Mouse (Mus musculus) spleen, postnatal 4 days (tissue): ENCODE data around the gene Slfnl1.

ENCODE experiments used
- DNase-seq, 2 experiments: peaks; one replicate each; pipeline ENCODE4 v3.0.0; 2022; ENCODE audit warnings: low spot score in 2 of 2

Gene Slfnl1

GRCm38 (mm10) chr4:120531986-120532385 is at the start of gene Slfnl1:
Gene Slfnl1 (plus strand): TSS chr4:120532231.
- DNase-seq, result no peak

- no peak for DNase-seq
Measured at GRCm38 (mm10) chr4:120487707-120488106, 44.3 kb upstream of the Slfnl1 start.

GRCm38 (mm10) chr4:120506955-120507354 is 25.1 kb upstream of the Slfnl1 start:
- DNase-seq, result no peak

DNA sequence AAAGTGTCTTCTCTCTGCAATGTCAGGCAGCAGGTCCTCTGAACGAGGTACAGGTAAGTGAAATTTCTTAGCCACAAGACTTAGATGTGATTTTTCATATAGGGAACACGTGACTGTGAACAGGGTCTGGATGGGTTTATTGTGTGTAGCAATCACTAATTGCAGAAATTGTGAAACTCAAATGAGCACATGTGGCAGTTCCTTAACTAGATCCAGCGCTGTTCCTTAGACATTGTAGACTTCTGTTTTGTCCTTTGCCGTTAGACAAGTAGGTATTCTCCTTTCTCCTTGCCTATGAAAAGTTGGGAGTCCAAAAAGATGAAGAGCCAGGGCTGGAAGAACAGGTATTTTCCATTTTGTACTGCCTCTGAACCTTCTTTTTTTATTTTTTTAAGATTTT is 20.8 kb upstream of the Slfnl1 start:
- DNase-seq, result no peak

DNA sequence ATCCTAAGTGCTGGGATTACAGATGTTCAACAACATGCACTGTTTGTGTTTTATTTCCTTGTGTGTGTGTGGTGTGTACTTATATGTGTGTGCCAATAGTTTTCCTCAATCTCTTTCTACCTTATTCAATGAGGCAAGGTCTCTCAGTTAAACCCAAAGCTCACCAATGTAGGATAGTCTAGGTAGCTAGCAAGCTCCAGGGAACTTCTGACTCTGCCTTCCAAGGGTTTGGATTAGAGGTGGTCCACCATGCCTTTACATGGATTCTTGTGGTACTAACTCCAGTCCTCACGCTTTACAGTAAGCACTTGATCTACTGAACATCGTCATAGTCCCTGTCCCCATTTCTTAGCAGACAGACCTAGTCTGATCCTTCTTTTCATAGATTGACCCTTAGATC is 17.7 kb upstream of the Slfnl1 start:
- no peak for DNase-seq

- DNase-seq, result no peak
Measured at GRCm38 (mm10) chr4:120516491-120516890, 15.5 kb upstream of the Slfnl1 start.

DNA sequence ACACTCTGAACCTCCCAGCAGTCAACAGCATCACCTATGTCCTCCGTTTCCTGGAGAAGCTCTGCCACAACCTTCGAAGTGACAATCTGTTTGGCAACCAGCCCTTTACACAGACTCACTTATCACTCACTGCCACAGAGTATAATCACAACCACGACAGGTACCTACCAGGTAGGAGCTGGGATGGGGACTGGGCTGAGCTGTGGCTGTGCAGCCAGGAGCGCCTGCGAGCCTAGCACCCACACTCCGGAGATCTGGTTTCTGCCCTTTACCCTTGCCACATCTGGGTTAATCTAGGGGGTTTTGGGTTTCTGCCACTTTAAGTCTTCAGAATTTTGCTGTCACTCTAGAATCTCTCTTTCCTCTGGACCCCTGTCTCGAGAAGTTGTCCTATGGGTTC is 15.1 kb upstream of the Slfnl1 start:
- no peak for DNase-seq

DNA sequence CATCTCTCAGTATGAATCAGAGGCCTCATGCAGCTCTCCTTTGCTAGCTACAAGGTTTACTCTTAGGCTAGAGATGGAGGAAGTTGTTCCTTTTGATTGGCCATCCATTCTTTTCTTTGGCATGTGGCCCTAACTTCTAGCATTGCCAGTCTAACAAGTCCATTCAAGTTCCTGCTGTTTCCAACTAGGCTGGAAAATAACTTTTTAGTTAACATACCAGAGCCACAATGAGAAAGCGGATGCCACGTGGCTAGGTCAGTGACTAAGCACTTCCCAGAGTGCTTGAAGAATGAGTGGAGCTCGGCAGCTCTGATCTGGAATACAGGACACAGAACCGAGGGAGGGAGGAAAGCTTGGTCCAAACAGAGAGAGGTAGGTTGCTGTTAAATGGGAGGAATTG is 14.7 kb upstream of the Slfnl1 start:
- DNase-seq, result no peak

GRCm38 (mm10) chr4:120521761-120522160 is 10.3 kb upstream of the Slfnl1 start:
- no peak for DNase-seq

DNA sequence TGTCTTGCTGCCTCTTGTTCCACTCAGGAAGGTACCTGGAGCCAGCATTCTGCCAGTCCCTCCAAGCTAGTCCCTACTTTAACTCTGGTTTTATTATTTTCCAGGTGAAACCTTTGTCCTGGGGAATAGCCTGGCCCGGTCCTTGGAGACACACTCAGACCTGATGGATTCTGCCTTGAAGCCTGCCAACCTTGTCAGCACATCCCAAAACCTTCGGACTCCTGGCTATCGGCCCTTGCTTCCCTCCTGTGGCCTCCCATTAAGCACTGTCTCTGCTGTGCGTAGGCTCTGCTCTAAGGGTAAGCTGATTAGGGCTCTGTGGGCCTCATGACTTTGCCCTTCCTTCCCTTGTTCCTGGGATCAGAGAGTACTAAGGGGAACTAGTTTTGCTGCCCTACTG is 9.7 kb upstream of the Slfnl1 start:
- no peak for DNase-seq

DNA sequence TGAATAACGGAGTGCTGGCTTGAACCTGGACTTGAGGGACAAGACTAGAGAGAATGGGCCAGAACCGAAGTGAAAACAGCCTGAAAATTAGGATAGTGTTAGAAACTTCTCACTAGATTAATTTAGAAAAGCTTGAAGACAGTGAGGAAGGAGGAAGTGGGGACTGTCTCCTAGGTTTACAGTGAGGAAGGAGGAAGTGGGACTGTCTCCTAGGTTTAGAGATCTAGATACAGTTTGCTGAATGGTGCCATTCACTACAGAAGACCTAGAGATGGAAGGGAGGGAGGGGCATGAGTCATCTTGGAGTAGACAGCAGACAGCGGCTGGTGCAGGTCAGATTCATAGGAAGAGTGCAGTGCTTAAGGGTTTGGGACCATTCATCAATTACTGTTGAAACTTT is 8.9 kb upstream of the Slfnl1 start:
- DNase-seq, result no peak

DNA sequence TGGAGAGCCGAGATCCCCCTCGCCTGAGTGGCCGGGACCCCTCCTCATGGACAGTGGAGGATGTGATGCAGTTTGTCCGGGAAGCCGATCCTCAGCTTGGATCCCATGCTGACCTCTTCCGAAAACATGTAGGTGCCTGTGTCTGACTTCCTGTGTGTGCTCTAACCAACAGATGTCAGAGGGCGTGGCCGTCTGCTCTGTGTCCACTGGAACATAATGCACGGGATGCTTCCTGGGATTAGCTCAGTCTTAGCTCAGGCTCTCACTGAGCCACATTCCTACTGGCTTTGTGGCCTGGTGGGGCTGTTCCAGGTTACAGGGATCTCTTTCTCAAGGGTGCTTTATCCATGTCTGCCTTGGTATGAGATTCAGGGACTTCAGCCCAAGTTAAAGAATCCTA is 3.9 kb upstream of the Slfnl1 start:
- DNase-seq, result no peak

- DNase-seq, result no peak
Measured at GRCm38 (mm10) chr4:120538664-120539063, 6.6 kb downstream of the Slfnl1 start.

- DNase-seq, result no peak
Measured at GRCm38 (mm10) chr4:120544896-120545295, 12.9 kb downstream of the Slfnl1 start.

- no peak for DNase-seq
Measured at GRCm38 (mm10) chr4:120556592-120556991, 24.6 kb downstream of the Slfnl1 start.

GRCm38 (mm10) chr4:120565726-120566125 is 33.7 kb downstream of the Slfnl1 start:
- DNase-seq, result no peak

DNA sequence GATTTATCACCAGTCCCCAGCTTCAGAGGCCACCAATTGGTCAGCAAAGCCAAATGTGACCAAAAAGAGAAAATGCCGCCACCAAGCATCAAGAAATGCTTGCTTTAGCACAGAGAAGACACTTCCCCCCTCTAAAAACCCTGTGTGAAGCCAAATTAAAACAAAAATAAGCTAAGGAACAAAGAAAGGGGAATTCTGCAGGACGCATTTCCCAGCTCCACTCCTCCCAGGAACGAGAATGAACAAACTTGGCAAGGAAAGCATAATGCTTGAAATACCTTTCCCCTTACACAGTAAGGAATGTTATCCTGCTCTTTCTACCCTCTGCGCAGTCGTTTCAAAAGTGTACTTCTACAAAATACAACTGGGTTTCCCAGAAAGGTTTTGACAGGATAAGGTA is 36.0 kb downstream of the Slfnl1 start:
- no peak for DNase-seq

GRCm38 (mm10) chr4:120569025-120569424 is 37.0 kb downstream of the Slfnl1 start:
- no peak for DNase-seq

- DNase-seq, result peak; percentile 93 to 98
Measured at GRCm38 (mm10) chr4:120569486-120570437, 37.7 kb downstream of the Slfnl1 start, which contains the start of gene Ctps. Gene Ctps (minus strand): TSS chr4:120570276.

DNA sequence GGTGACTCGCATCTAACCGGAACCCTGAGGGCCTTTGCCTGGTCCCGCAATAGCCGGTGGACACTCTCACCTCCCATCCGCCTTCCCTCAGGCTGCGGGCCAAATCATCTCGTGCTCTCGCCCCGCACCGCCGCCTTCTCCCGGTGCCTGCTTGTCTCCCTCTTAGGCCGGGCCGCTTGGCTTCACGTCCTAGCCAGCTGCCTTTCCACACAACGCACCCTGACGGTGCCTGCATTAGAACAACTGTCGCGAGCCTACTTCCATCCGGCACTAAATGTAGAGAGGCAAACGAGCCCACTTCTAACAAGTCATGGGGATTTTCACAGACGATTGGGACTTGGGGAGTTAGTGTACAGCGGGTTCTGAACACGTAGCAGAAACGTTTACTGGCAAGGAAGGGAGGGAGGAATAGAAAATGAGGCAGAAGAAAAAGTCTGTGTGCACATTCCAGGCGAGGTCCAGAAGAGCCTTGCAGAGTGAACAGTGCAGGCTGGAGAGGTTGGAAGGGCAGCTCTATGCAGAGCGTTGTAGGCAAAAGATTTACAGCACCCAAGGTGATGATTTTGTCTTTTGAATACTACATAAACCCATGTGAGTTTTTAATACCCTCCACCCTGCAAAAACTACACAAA is 38.5 kb downstream of the Slfnl1 start:
- no peak for DNase-seq

- DNase-seq, result no peak
Measured at GRCm38 (mm10) chr4:120571070-120571464, 39.0 kb downstream of the Slfnl1 start.

GRCm38 (mm10) chr4:120571691-120572090 is 39.7 kb downstream of the Slfnl1 start:
- DNase-seq, result no peak

GRCm38 (mm10) chr4:120580894-120581293 is 48.9 kb downstream of the Slfnl1 start:
- DNase-seq, result no peak
